Mouse (Mus musculus) left cerebral cortex, postnatal 4 days (tissue): ENCODE measurements around the gene Lap3. TPM values are rescaled to one million over a fixed set of nuclear protein-coding genes. Genes with fewer than 3 reads are reported as not detected.

Experiments used
- DNase-seq: peaks from one replicate; pipeline ENCODE4 v3.0.0-alpha.2; 2022
- intact Hi-C: fragments of 180-260 bp; cut with DNase I; formaldehyde crosslinking; loops from one replicate; pipeline ENCODE4 v1.15.1; 2025
- total RNA-seq, 2 experiments: library from RNA; stranded (reverse); gene quantifications; 2 replicates each; pipeline ENCODE4 v1.2.3; 2021

Gene Lap3
- 10 to 100 TPM; 31.0 to 38.4 TPM for total RNA-seq

- intact Hi-C loops: no loop called here
- peak; percentile 99 for DNase-seq
Observed at GRCm38 (mm10) chr5:45493191-45494092, at the start of gene Lap3. Gene Lap3 (plus strand): TSS chr5:45493374.

GRCm38 (mm10) chr5:45444130-45444832, 48.9 kb upstream of the Lap3 start:
- intact Hi-C loops: no loop called here
- DNase-seq: peak; percentile 17

GRCm38 (mm10) chr5:45448676-45449075, 44.5 kb upstream of the Lap3 start:
- no peak for DNase-seq
- intact Hi-C loops: no loop called here

- intact Hi-C loops: no loop called here
- DNase-seq: no peak
Observed at GRCm38 (mm10) chr5:45449206-45449605, 44.0 kb upstream of the Lap3 start.

GRCm38 (mm10) chr5:45449831-45450716, 43.1 kb upstream of the Lap3 start, which contains the start of gene Qdpr:
Gene Qdpr (minus strand): TSS chr5:45450236.
- DNase-seq: peak; percentile 98
- intact Hi-C loops: no loop called here

GRCm38 (mm10) chr5:45453451-45453850, 39.7 kb upstream of the Lap3 start, which contains the start of gene Clrn2:
Gene Clrn2 (plus strand): TSS chr5:45453751.
- intact Hi-C loops: no loop called here
- DNase-seq: no peak

GRCm38 (mm10) chr5:45454456-45454855, 38.7 kb upstream of the Lap3 start:
- no peak for DNase-seq
- intact Hi-C loops: no loop called here

GRCm38 (mm10) chr5:45472880-45473450, 20.2 kb upstream of the Lap3 start:
- intact Hi-C loops: loop anchor here (10.0 kb wide), 1 partner anchor 872 kb away; no protein-coding TSS in a partner anchor

GRCm38 (mm10) chr5:45473521-45473920, 19.7 kb upstream of the Lap3 start:
- DNase-seq: no peak
- intact Hi-C loops: loop anchor here (10.0 kb wide), 1 partner anchor 871 kb away; no protein-coding TSS in a partner anchor

More at GRCm38 (mm10) chr5:45472880-45473450, 20.2 kb upstream of the Lap3 start:
- DNase-seq: no peak

- DNase-seq: peak; percentile 39
- intact Hi-C loops: loop anchor here (2.0 to 10.0 kb wide), 2 partner anchors 195 to 871 kb away; partner anchors contain the start of gene Ncapg
Observed at GRCm38 (mm10) chr5:45474215-45474614, 19.0 kb upstream of the Lap3 start.

- intact Hi-C loops: loop anchor here (2.0 to 10.0 kb wide), 2 partner anchors 194 to 870 kb away; partner anchors contain the start of gene Ncapg
- no peak for DNase-seq
Observed at GRCm38 (mm10) chr5:45474758-45475157, 18.4 kb upstream of the Lap3 start.

GRCm38 (mm10) chr5:45475771-45476170, 17.4 kb upstream of the Lap3 start:
- DNase-seq: no peak
- intact Hi-C loops: loop anchor here (2.0 to 10.0 kb wide), 2 partner anchors 193 to 869 kb away; partner anchors contain the start of gene Ncapg

- intact Hi-C loops: loop anchor here (10.0 kb wide), 1 partner anchor 869 kb away; no protein-coding TSS in a partner anchor
- DNase-seq: peak; percentile 39
Observed at GRCm38 (mm10) chr5:45476288-45476687, 16.9 kb upstream of the Lap3 start.

GRCm38 (mm10) chr5:45477601-45478000, 15.6 kb upstream of the Lap3 start:
- intact Hi-C loops: loop anchor here (10.0 kb wide), 1 partner anchor 867 kb away; no protein-coding TSS in a partner anchor
- DNase-seq: peak; percentile 35

GRCm38 (mm10) chr5:45480066-45480465, 13.1 kb upstream of the Lap3 start:
- no peak for DNase-seq
- intact Hi-C loops: no loop called here

- intact Hi-C loops: no loop called here
- DNase-seq: no peak
Observed at GRCm38 (mm10) chr5:45481125-45481524, 12.0 kb upstream of the Lap3 start.

GRCm38 (mm10) chr5:45482607-45483006, 10.6 kb upstream of the Lap3 start:
- DNase-seq: no peak
- intact Hi-C loops: no loop called here

GRCm38 (mm10) chr5:45483654-45484053, 9.5 kb upstream of the Lap3 start:
- DNase-seq: no peak
- intact Hi-C loops: no loop called here

GRCm38 (mm10) chr5:45491776-45492175, 1.4 kb upstream of the Lap3 start:
- no peak for DNase-seq
- intact Hi-C loops: no loop called here
